Mouse (Mus musculus): ENCODE data around the gene Gm37419. TPM values are rescaled to one million over a fixed set of nuclear protein-coding genes. Genes with fewer than 3 reads are reported as not detected.

Gm37419 gene
- polyA plus RNA-seq, 1 experiment from 2014 or later: not detected

- no peak for ATAC-seq (replicated peaks)
- Histone ChIP-seq H3K9ac (no peak overlapping the region), H3K27me3 (replicated peaks) (no peaks in the 10 kb centered on the region), H3K27ac (no peak overlapping the region), H3K4me1 (no peaks in the 10 kb centered on the region), H3K4me2 (no peak overlapping the region), H3K36me3 (replicated peaks) (no peaks in the 10 kb centered on the region), H3K9me3 (no peaks in the 10 kb centered on the region), H3K4me3 (no peak overlapping the region)
- WGBS: 43% methylated on average over 6 of the region's 6 CpGs
These were observed 28.0 kb downstream of the Gm37419 start for GRCm38 (mm10) chr16:24016273-24016672.

GRCm38 (mm10) chr16:24016742-24017141 is 28.5 kb downstream of the Gm37419 start:
- H3K9me3 ChIP-seq: no peaks in the 10 kb centered on the region
- H3K4me1 ChIP-seq: no peaks in the 10 kb centered on the region
- ATAC-seq (replicated peaks): no peak
- H3K36me3 ChIP-seq (replicated peaks): no peaks in the 10 kb centered on the region
- no peak overlapping the region for H3K4me3 ChIP-seq
- no peaks in the 10 kb centered on the region for H3K27me3 ChIP-seq (replicated peaks)
- H3K27ac ChIP-seq: no peak overlapping the region
- H3K9ac ChIP-seq: no peak overlapping the region
- 62% methylated on average over 5 of the region's 5 CpGs for WGBS
- no peak overlapping the region for H3K4me2 ChIP-seq

- 91% methylated on average over 1 of the region's 1 CpGs for WGBS
- no peaks in the 10 kb centered on the region for H3K36me3 ChIP-seq (replicated peaks)
- no peak overlapping the region for H3K27ac ChIP-seq
- no peaks in the 10 kb centered on the region for H3K9me3 ChIP-seq
- no peak overlapping the region for H3K9ac ChIP-seq
- no peak overlapping the region for H3K4me2 ChIP-seq
- no peaks in the 10 kb centered on the region for H3K4me1 ChIP-seq
- H3K27me3 ChIP-seq (replicated peaks): no peaks in the 10 kb centered on the region
- no peak overlapping the region for H3K4me3 ChIP-seq
- no peak for ATAC-seq (replicated peaks)
These were observed 33.4 kb downstream of the Gm37419 start for GRCm38 (mm10) chr16:24021722-24022121.

GRCm38 (mm10) chr16:24022605-24023004 is 34.3 kb downstream of the Gm37419 start:
- WGBS: 94% methylated on average over 4 of the region's 4 CpGs
- Histone ChIP-seq H3K4me1 (no peaks in the 10 kb centered on the region), H3K9me3 (no peaks in the 10 kb centered on the region), H3K4me3 (no peak overlapping the region), H3K27me3 (replicated peaks) (no peaks in the 10 kb centered on the region), H3K4me2 (no peak overlapping the region), H3K36me3 (replicated peaks) (no peaks in the 10 kb centered on the region), H3K9ac (no peak overlapping the region), H3K27ac (no peak overlapping the region)
- ATAC-seq (replicated peaks): no peak

GRCm38 (mm10) chr16:24025442-24025841 is 37.2 kb downstream of the Gm37419 start:
- WGBS: 73% methylated on average over 7 of the region's 7 CpGs
- H3K9ac ChIP-seq: no peak overlapping the region
- H3K4me3 ChIP-seq: no peak overlapping the region
- no peak overlapping the region for H3K4me2 ChIP-seq
- no peak overlapping the region for H3K27ac ChIP-seq
- no peaks in the 10 kb centered on the region for H3K9me3 ChIP-seq
- no peaks in the 10 kb centered on the region for H3K27me3 ChIP-seq (replicated peaks)
- H3K36me3 ChIP-seq (replicated peaks): no peaks in the 10 kb centered on the region
- H3K4me1 ChIP-seq: no peaks in the 10 kb centered on the region
- ATAC-seq (replicated peaks): no peak

GRCm38 (mm10) chr16:24029965-24030672 is 41.8 kb downstream of the Gm37419 start:
- H3K4me1 ChIP-seq: no peaks in the 10 kb centered on the region
- no peaks in the 10 kb centered on the region for H3K36me3 ChIP-seq (replicated peaks)
- no peaks in the 10 kb centered on the region for H3K27me3 ChIP-seq (replicated peaks)
- H3K27ac ChIP-seq: no peak overlapping the region
- no peak overlapping the region for H3K9ac ChIP-seq
- H3K9me3 ChIP-seq: no peaks in the 10 kb centered on the region
- no peak overlapping the region for H3K4me2 ChIP-seq
- H3K4me3 ChIP-seq: no peak overlapping the region
- 81% methylated on average over 2 of the region's 2 CpGs for WGBS
- no peak for ATAC-seq (replicated peaks)

- H3K4me2 ChIP-seq: no peak overlapping the region
- no peak for ATAC-seq (replicated peaks)
- H3K9me3 ChIP-seq: no peaks in the 10 kb centered on the region
- H3K9ac ChIP-seq: no peak overlapping the region
- H3K4me1 ChIP-seq: no peaks in the 10 kb centered on the region
- no peak overlapping the region for H3K27ac ChIP-seq
- 93% methylated on average over 5 of the region's 5 CpGs for WGBS
- H3K27me3 ChIP-seq (replicated peaks): no peaks in the 10 kb centered on the region
- H3K36me3 ChIP-seq (replicated peaks): no peaks in the 10 kb centered on the region
- no peak overlapping the region for H3K4me3 ChIP-seq
These were observed 45.0 kb downstream of the Gm37419 start for GRCm38 (mm10) chr16:24033259-24033658.

GRCm38 (mm10) chr16:24034450-24034849 is 46.2 kb downstream of the Gm37419 start:
- Histone ChIP-seq H3K9me3 (no peaks in the 10 kb centered on the region), H3K27ac (no peak overlapping the region), H3K4me3 (no peak overlapping the region), H3K4me2 (no peak overlapping the region), H3K27me3 (replicated peaks) (no peaks in the 10 kb centered on the region), H3K4me1 (no peaks in the 10 kb centered on the region), H3K9ac (no peak overlapping the region), H3K36me3 (replicated peaks) (no peaks in the 10 kb centered on the region)
- ATAC-seq (replicated peaks): no peak
- WGBS: 69% methylated on average over 2 of the region's 2 CpGs

GRCm38 (mm10) chr16:24035767-24036166 is 47.5 kb downstream of the Gm37419 start:
- Histone ChIP-seq H3K4me3 (no peak overlapping the region), H3K4me1 (no peaks in the 10 kb centered on the region), H3K9me3 (no peaks in the 10 kb centered on the region), H3K4me2 (no peak overlapping the region), H3K27me3 (replicated peaks) (no peaks in the 10 kb centered on the region), H3K27ac (no peak overlapping the region), H3K36me3 (replicated peaks) (no peaks in the 10 kb centered on the region), H3K9ac (no peak overlapping the region)
- ATAC-seq (replicated peaks): no peak

GRCm38 (mm10) chr16:24036398-24036797 is 48.1 kb downstream of the Gm37419 start:
- Histone ChIP-seq H3K36me3 (replicated peaks) (no peaks in the 10 kb centered on the region), H3K27ac (no peak overlapping the region), H3K9me3 (no peaks in the 10 kb centered on the region), H3K4me2 (no peak overlapping the region), H3K27me3 (replicated peaks) (no peaks in the 10 kb centered on the region), H3K9ac (no peak overlapping the region), H3K4me3 (no peak overlapping the region), H3K4me1 (no peaks in the 10 kb centered on the region)
- WGBS: 90% methylated on average over 3 of the region's 3 CpGs
- ATAC-seq (replicated peaks): no peak

Other genes starting within 250 kb of the Gm37419 start
- gene Sst, start 97.5 kb upstream of the Gm37419 start, polyA plus RNA-seq (2015; fragmentation: Nextera tagmentation; extraction: Ambion mirVana): 271 and 284 TPM in 2 replicates
- 0.11 and 0.22 TPM in 2 replicates for gene Rtp2, start 56.1 kb upstream of the Gm37419 start, polyA plus RNA-seq (2015; fragmentation: Nextera tagmentation; extraction: Ambion mirVana)
- gene Bcl6, start 370 bp downstream of the Gm37419 start, polyA plus RNA-seq (2015; fragmentation: Nextera tagmentation; extraction: Ambion mirVana): 0.47 and 0.57 TPM in 2 replicates